Mouse (Mus musculus): Measurements from ENCODE around the gene Zfp518a. TPM values are rescaled to one million over a fixed set of nuclear protein-coding genes. Genes with fewer than 3 reads are reported as not detected.
A peak's percentile ranks its signal among the peaks of the same experiment; 100 is the strongest.

The Zfp518a gene
- total and polyA plus RNA-seq, 2 experiments from 2014 or later: 2.7 to 9.9 TPM

- 29% methylated on average over 5 of the region's 5 CpGs for WGBS
- Histone ChIP-seq H3K27me3 (ENCODE audit: insufficient read depth, low read length) (no peaks in the 10 kb centered on the region), H3K4me1 (ENCODE audit: insufficient read depth, low read length) (no peaks in the 10 kb centered on the region), H3K4me2 (ENCODE audit: low read depth, low read length) (no peak overlapping the region), H3K27ac (no peak overlapping the region), H3K36me3 (ENCODE audit: insufficient read depth, low read length) (no peaks in the 10 kb centered on the region), H3K4me3 (ENCODE audit: low read length) (no peak overlapping the region), H3K9me3 (ENCODE audit: low read length) (no peaks in the 10 kb centered on the region), H3K9ac (replicated peaks; ENCODE audit: low read length) (no peak overlapping the region)
- ATAC-seq (no peak), DNase-seq (ENCODE audit: low spot score) (no peak)
- no peak for TF ChIP-seq CTCF (IDR thresholded peaks at IDR 0.05; ENCODE audit: low read depth)
These were observed 41.5 kb downstream of the Zfp518a start for GRCm38 (mm10) chr19:40936038-40936437.

GRCm38 (mm10) chr19:40943552-40943951 is 49.0 kb downstream of the Zfp518a start:
- H3K4me1 ChIP-seq (ENCODE audit: insufficient read depth, low read length): no peaks in the 10 kb centered on the region
- H3K36me3 ChIP-seq (ENCODE audit: insufficient read depth, low read length): no peaks in the 10 kb centered on the region
- H3K4me3 ChIP-seq (ENCODE audit: low read length): no peak overlapping the region
- H3K27me3 ChIP-seq (ENCODE audit: insufficient read depth, low read length): no peaks in the 10 kb centered on the region
- H3K4me2 ChIP-seq (ENCODE audit: low read depth, low read length): no peak overlapping the region
- H3K9me3 ChIP-seq (ENCODE audit: low read length): no peaks in the 10 kb centered on the region
- ATAC-seq: no peak
- TF ChIP-seq CTCF (IDR thresholded peaks at IDR 0.05; ENCODE audit: low read depth): no peak
- no peak for DNase-seq (ENCODE audit: low spot score)
- no peak overlapping the region for H3K27ac ChIP-seq
- no peak overlapping the region for H3K9ac ChIP-seq (replicated peaks; ENCODE audit: low read length)
- 87% methylated on average over 7 of the region's 7 CpGs for WGBS

GRCm38 (mm10) chr19:40946937-40947577 is 52.6 kb downstream of the Zfp518a start:
- no peak for ATAC-seq
- H3K27ac ChIP-seq: no peak overlapping the region
- no peaks in the 10 kb centered on the region for H3K36me3 ChIP-seq (ENCODE audit: insufficient read depth, low read length)
- H3K9ac ChIP-seq (replicated peaks; ENCODE audit: low read length): no peak overlapping the region
- no peak overlapping the region for H3K4me2 ChIP-seq (ENCODE audit: low read depth, low read length)
- no peaks in the 10 kb centered on the region for H3K9me3 ChIP-seq (ENCODE audit: low read length)
- no peaks in the 10 kb centered on the region for H3K4me1 ChIP-seq (ENCODE audit: insufficient read depth, low read length)
- H3K4me3 ChIP-seq (ENCODE audit: low read length): no peak overlapping the region
- 88% methylated on average over 4 of the region's 4 CpGs for WGBS
- TF ChIP-seq CTCF (IDR thresholded peaks at IDR 0.05; ENCODE audit: low read depth): no peak
- DNase-seq (ENCODE audit: low spot score): no peak
- H3K27me3 ChIP-seq (ENCODE audit: insufficient read depth, low read length): no peaks in the 10 kb centered on the region

GRCm38 (mm10) chr19:40958981-40959380 is 64.5 kb downstream of the Zfp518a start:
- H3K9ac ChIP-seq (replicated peaks; ENCODE audit: low read length): no peak overlapping the region
- no peaks in the 10 kb centered on the region for H3K36me3 ChIP-seq (ENCODE audit: insufficient read depth, low read length)
- no peak for ATAC-seq
- WGBS: 19% methylated on average over 1 of the region's 1 CpGs
- H3K27ac ChIP-seq: no peak overlapping the region
- no peaks in the 10 kb centered on the region for H3K9me3 ChIP-seq (ENCODE audit: low read length)
- TF ChIP-seq CTCF (IDR thresholded peaks at IDR 0.05; ENCODE audit: low read depth): no peak
- DNase-seq (ENCODE audit: low spot score): no peak
- H3K4me2 ChIP-seq (ENCODE audit: low read depth, low read length): no peak overlapping the region
- no peaks in the 10 kb centered on the region for H3K4me1 ChIP-seq (ENCODE audit: insufficient read depth, low read length)
- H3K27me3 ChIP-seq (ENCODE audit: insufficient read depth, low read length): no peaks in the 10 kb centered on the region
- no peak overlapping the region for H3K4me3 ChIP-seq (ENCODE audit: low read length)

GRCm38 (mm10) chr19:40962988-40963387 is 68.5 kb downstream of the Zfp518a start:
- WGBS: 47% methylated on average over 12 of the region's 12 CpGs
- peak; percentile 67 for TF ChIP-seq CTCF (IDR thresholded peaks at IDR 0.05; ENCODE audit: low read depth)
- ATAC-seq (no peak; the same call in 1 of the 2 replicates), DNase-seq (ENCODE audit: low spot score) (peak; percentile 51)
- Histone ChIP-seq H3K9ac (replicated peaks; ENCODE audit: low read length) (no peak overlapping the region), H3K4me2 (ENCODE audit: low read depth, low read length) (no peak overlapping the region), H3K27ac (no peak overlapping the region), H3K4me1 (ENCODE audit: insufficient read depth, low read length) (no peaks in the 10 kb centered on the region), H3K27me3 (ENCODE audit: insufficient read depth, low read length) (no peaks in the 10 kb centered on the region), H3K36me3 (ENCODE audit: insufficient read depth, low read length) (no peaks in the 10 kb centered on the region), H3K4me3 (ENCODE audit: low read length) (no peak overlapping the region), H3K9me3 (ENCODE audit: low read length) (no peaks in the 10 kb centered on the region)

- H3K27me3 ChIP-seq (ENCODE audit: insufficient read depth, low read length): no peaks in the 10 kb centered on the region
- H3K36me3 ChIP-seq (ENCODE audit: insufficient read depth, low read length): no peaks in the 10 kb centered on the region
- no peak for TF ChIP-seq CTCF (IDR thresholded peaks at IDR 0.05; ENCODE audit: low read depth)
- H3K4me3 ChIP-seq (ENCODE audit: low read length): no peak overlapping the region
- no peak overlapping the region for H3K9ac ChIP-seq (replicated peaks; ENCODE audit: low read length)
- no peaks in the 10 kb centered on the region for H3K9me3 ChIP-seq (ENCODE audit: low read length)
- no peak for ATAC-seq
- H3K4me1 ChIP-seq (ENCODE audit: insufficient read depth, low read length): no peaks in the 10 kb centered on the region
- WGBS: 48% methylated on average over 3 of the region's 3 CpGs
- H3K4me2 ChIP-seq (ENCODE audit: low read depth, low read length): no peak overlapping the region
- no peak for DNase-seq (ENCODE audit: low spot score)
- no peak overlapping the region for H3K27ac ChIP-seq
These were observed 69.9 kb downstream of the Zfp518a start for GRCm38 (mm10) chr19:40964367-40964891.
